Mouse (Mus musculus): ENCODE data around the gene Fhl2.

- peak; percentile 97 for TF ChIP-seq CTCF (IDR thresholded peaks at IDR 0.05; ENCODE audit: low read depth)
- no peak for TF ChIP-seq EP300 (IDR thresholded peaks at IDR 0.05; ENCODE audit: low read depth)
Measured at GRCm38 (mm10) chr1:43139587-43140266, 57.1 kb downstream of the Fhl2 start.

Measured in liver, postnatal 0 days (tissue).